Mouse (Mus musculus) ES-E14 (cell line): ENCODE measurements around the gene Itpr2.

Source experiments
- CHD2 ChIP-seq: IDR thresholded peaks from 2 replicates; pipeline ENCODE4 v1.6.1; 2014; ENCODE audit warnings: mild to moderate bottlenecking, low read depth, low read length, inconsistent platforms
- HCFC1 ChIP-seq: IDR thresholded peaks from 2 replicates; pipeline ENCODE4 v1.6.1; 2012; ENCODE audit warnings: low read length, inconsistent platforms, borderline replicate concordance; ENCODE audit not compliant: insufficient read depth
- MAFK ChIP-seq: IDR thresholded peaks from 2 replicates; pipeline ENCODE4 v1.6.1; 2014; ENCODE audit warnings: mild to moderate bottlenecking, low read depth, low read length, inconsistent platforms; ENCODE audit not compliant: insufficient read depth
- ZC3H11A ChIP-seq: IDR thresholded peaks from 2 replicates; pipeline ENCODE4 v1.6.1; 2012; ENCODE audit warnings: low read depth, mild to moderate bottlenecking, inconsistent platforms, low read length, borderline replicate concordance
- ZNF384 ChIP-seq: IDR thresholded peaks from 2 replicates; pipeline ENCODE4 v1.6.1; 2012; ENCODE audit warnings: low read depth, low read length, inconsistent platforms

- no peak for TF ChIP-seq MAFK
- no peak for TF ChIP-seq ZNF384
- TF ChIP-seq ZC3H11A: no peak
- TF ChIP-seq HCFC1: no peak
- TF ChIP-seq CHD2: no peak
Measured at GRCm38 (mm10) chr6:146405380-146405779, 96.6 kb downstream of the Itpr2 start.
